Mouse (Mus musculus): ENCODE measurements around the gene Hmga2.

GRCm38 (mm10) chr10:120478164-120478563 lies 1.9 kb upstream of the Hmga2 start:
- no peak for TF ChIP-seq POLR2A (IDR thresholded peaks at IDR 0.05; ENCODE audit: borderline replicate concordance, control insufficient read depth, low read depth, low read length)
- TF ChIP-seq CTCF (IDR thresholded peaks at IDR 0.05; ENCODE audit: control insufficient read depth, insufficient read depth, low read length), result no peak

Data from bone marrow, adult 2 months (tissue).